Mouse (Mus musculus) heart, postnatal 10 days (tissue): ENCODE results near the gene Cnn3. TPM values are rescaled to one million over a fixed set of nuclear protein-coding genes. Genes with fewer than 3 reads are reported as not detected.

Experiments used
- DNase-seq, 2 experiments: peaks; one replicate each; pipeline ENCODE4 v3.0.0; 2021
- intact Hi-C: fragments of 180-260 bp; cut with DNase I; formaldehyde crosslinking; loops from one replicate; pipeline ENCODE4 v1.15.1; 2025
- total RNA-seq, 2 experiments: library from RNA; stranded (reverse); gene quantifications; 2 replicates each; pipeline ENCODE4 v1.2.3; 2021

Gene Cnn3
- total RNA-seq, 2 experiments from 2014 or later: 115 to 117 TPM

DNA sequence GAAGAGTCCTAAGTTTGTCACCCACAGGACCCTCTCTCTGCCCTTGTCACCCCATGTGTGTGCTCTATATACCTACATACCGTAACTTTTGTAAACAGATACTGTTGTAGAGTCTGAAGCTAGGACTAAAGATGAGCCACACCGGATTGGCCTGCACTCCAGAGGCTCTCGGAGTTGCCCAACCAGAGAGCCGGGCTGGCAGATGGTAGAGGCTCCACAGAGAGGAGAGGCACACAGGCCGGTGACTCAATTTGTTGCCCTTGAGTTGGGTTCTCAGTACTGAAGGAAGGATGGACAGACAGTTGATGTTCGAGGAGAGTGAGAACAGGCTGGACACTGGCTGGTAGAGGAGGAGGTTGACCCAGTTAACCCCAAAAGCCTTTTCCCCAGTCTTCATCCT, 18.1 kb downstream of the Cnn3 start:
- no peak for DNase-seq
- intact Hi-C loops: loop anchor here (2.0 kb wide), 1 partner anchor 18 kb away; the partner anchor contains the start of gene Cnn3

DNA sequence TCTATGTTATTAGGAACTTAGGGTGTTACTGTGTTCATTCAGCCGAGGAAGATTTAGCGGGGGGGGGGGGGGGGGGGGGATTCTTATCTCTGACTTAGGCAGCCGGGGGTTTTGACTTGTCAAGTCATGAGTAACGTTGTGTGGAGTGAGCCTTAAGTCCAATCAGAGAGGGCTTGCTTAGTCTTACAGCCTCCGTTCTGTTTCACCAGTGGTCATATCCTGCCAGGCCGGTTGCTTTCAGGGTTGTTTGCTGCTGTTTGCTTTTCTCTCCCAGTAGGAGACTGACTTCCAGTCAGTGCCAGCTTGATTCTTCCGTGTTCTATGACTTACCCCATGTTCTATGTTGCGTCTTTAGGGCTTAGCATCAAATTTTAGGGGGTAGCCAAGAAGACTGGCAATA, 20.2 kb downstream of the Cnn3 start:
- DNase-seq: no peak
- intact Hi-C loops: no loop called here

DNA sequence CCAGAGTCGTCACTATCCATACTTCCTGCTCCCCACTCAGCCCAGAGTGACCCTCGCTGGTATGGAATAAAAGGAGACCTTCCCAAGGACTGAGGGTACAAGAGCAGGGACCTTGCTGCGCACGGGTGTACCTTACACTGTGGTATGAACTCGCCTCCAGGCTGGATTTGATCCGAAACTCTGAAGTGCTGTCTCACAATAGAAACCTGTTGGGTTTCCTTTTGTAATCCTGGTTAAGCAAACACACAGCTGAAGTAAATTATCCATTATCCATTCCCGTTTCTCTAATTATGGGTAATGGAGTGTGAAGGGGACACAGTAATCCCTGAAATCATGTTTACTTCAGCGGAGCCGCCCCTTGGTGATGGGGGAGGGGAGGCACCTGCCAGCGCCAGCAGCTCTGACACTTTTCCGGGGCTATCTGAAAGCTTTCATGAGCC, 21.8 kb downstream of the Cnn3 start:
- intact Hi-C loops: no loop called here
- DNase-seq: no peak

DNA sequence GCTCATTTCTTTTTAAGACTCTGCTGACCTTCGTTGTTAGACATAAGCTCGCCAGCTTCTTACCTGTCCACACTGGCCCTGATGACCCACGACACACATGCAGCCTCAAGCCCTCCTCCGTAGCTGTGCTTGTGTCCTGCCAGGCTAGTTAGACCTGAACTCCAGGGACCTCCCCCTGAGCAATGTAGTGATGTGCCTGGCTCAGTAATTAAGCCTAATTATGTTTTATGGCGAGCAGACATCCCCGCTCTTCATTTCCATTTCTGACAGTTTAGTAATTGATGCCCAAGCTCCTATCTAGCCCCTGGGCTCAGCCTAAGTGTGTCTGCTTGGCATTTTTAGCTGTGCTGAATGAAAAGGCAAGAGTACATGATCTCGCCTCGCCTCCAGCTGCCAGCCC, 22.3 kb downstream of the Cnn3 start:
- no peak for DNase-seq
- intact Hi-C loops: no loop called here

DNA sequence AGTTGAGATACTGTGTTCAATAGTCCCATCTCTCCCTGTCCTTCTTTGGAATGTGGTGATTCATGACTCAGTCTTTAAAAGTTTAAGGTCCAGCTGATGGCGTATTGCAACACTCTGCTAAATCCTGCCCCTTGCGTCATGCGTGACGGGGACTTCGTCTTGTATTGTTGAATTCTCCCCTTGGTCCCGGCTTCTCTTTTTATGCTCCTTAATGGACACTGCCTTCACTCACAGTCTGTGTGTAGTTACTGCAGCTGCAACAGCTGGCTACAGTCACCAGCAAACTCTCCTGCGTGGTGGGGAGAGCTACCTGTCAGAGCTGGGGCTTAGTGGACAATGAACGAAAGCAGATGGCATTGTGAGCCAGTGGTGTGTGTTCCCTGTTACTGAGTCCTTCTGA, 23.2 kb downstream of the Cnn3 start:
- intact Hi-C loops: no loop called here
- peak in 1 of 2 experiments; percentile 39 for DNase-seq

DNA sequence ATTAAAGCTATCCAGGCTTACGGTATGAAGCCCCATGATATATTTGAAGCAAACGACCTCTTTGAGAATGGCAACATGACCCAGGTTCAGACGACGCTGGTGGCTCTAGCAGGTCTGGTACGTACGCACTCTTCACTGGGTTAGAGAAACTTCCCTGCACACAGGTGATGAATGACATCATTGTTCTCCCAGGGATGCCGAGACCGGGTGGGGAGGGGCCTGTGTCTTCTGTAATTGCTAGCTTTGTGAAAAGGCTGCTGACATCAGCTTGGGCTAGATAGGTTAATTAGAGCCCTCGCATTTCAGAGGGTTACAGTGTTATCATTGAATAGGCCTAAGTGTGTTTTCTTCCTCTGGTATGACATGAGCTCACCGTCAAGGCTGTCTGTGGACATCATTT, 25.1 kb downstream of the Cnn3 start:
- DNase-seq: no peak
- intact Hi-C loops: no loop called here

DNA sequence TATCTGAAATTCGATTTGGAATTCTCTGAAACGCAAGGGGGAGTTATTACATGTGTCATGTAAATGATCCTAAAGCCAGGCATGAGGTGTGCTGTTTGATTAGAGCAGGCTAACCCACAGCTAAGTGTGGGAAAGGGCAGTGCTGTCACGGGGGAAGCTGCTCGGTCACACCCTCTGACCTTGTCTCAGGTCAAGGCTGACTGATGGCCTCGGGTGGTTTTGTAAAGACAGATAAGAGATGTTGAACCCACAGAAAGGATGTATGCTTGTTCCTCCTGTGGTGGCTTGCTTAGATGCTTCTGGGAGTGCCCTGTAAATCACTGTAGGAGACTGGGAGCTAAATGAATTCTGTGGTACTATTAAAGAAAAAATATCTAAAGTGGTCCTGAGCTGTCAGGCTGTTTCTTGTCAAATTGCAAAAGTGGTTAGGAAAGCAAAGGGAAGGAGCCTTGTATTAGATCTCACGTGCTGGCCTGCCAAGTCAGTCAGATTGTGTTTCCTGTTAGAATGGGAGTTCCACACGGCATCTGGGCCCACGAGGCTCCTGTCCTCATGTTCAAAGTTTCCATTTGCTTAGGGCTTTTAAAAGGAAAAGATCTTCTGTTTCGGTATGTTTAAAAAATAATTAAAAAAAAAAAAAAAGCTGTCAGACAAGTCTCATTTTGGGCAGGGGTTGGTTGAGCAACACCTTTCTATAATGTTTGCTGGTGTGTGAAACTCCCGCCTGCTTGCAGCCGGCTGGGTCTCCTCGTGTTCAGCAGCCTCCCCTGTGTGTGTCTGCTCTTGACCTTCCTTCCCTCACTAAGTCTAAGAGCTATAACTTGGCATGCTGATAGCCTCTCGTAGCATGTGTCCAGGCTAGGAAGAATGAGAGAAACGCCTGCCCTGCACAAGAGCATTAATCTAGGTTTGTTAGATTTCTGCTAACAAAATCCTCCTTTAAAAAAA, 32.5 kb downstream of the Cnn3 start:
- intact Hi-C loops: no loop called here
- DNase-seq: no peak

DNA sequence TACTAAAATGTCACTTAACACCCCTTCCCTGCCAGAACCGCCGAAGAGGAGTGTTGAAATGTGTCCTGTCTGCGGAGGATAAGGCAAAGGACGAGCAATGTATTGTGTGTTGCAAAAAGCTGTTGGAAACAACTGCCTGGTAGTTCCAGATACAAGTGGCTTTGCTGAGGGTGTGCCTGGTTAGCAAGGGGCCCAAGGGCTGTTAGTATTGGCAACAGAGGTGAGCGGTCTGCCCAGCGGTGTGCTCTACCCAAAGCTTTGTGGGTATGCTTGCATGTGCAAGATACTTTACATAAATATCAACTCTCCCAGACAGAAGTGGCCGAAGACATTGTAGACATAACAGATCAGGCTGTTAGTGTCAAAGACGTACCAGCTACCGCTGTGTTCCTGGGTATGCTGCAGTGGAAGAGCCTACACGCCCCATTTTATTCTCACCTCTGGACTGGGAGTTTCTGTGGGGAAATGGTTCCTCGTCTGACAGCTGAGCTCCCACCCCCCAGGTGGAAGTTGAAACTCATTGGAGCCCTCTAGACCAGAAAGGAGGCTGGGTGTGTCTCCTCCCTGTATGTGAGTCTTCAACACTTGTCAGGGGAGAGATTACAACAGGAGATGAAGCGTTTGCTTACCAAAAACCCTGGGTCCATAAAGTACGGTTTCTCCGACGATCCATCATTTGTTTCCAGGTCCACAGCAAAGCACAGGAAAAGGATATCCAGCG, 34.3 kb downstream of the Cnn3 start:
- intact Hi-C loops: no loop called here
- no peak for DNase-seq

DNA sequence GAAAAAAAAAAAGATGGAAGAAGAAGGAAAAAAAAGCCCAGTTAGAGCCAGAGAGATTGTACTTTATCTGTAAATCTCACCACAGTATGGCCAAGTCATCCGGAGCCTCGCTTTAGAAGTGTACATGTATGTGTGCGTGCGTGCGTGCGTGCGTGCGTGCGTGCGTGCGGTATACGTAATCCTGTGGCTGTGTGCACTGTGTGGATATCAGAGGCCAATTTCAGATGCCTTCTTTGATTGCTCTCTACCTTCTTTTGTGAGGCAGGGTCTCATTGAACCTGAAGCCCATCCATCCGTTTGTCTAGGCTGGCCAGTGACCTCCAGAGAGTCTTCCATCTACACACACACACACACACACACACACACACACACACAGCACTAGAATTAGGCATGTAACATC, 35.2 kb downstream of the Cnn3 start:
- no peak for DNase-seq
- intact Hi-C loops: no loop called here

DNA sequence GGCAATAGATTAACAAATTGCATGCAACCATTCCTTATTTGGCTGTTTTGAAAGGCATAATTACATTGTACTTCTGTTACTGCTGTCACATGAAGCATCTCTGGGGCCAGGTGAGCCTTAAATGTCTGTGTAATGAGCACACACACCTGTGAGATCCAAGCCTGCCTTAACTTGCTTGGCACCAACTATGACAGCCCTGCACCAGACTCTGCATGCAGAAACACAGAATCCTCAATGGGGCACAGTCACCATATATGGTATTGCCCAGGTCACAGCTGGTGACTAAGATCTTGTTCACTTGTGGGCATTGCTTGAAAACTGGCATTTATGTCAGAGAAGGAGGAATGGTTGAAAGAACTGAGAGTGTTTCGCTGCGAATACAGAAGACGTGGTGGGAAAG, 36.5 kb downstream of the Cnn3 start:
- DNase-seq: no peak
- intact Hi-C loops: no loop called here

DNA sequence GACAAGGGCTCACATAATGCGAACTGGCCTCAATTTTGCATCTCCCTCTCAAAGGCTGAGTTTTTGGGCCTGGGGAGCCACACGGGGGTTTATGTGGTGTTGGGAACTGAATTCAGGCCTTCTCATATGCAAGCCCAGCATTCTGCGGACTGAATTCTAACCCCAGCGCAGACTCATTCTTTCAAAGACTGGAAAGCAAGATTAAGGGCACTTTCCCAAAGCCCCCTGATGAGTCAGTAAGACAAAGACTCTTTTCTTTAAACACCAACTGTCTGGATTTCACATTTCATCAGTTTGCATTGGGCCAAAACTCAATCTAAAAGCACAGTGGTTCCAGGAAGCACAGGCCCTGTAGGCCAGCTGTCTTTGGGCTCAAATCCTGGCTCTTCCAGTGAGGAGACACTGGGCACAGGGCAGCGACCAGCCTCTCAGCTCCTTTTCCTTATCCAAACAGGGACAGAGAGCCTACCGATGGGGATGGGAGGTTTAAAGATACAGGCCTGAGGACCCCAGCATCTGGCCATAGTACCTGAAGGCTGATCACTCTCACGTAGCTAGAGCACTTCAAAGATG, 38.5 kb downstream of the Cnn3 start:
- intact Hi-C loops: no loop called here

DNA sequence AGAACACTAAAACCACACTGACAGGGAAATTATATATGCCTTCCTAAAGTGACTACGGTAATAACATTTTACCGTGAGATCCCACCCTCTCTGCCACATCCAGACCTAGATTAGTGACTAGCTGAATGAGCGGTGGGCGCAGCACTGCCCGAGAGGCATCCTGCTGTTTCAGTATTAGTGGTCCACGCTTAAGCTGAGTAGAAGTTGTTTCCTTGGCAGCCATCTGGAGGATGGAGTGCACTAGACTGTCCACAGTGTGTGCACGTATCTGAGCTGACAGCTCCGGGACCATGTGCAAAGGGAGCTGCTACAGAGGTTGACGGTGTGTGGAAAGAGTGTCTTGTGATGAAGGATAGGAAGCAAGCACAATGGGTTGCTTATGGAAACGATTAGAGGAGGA, 39.5 kb downstream of the Cnn3 start:
- intact Hi-C loops: no loop called here
- DNase-seq: no peak

More for the DNA sequence above, 38.5 kb downstream of the Cnn3 start:
- DNase-seq: peak; percentile 31 to 39

DNA sequence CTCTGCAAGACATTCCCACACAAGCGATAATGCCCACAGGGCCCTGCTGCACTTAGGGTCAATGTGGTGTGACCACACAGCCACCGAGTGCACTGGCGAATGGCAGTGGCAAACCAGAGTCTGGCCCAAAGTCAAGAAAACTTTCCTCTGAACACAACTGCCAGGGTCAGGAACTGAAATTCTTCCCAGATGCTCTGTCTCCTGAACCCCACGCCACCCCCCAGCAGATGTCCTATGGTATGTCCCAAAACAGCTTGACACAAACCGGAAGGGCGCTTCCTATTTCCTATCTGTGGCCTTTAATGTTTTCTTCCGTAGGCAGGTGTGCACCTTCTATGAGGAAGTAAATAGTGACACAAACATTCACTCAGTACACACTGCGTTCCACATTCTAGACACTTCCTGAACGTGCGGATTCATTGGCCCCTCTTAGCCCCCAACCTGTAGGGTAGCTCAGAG, 40.8 kb downstream of the Cnn3 start:
- DNase-seq: no peak
- intact Hi-C loops: no loop called here

DNA sequence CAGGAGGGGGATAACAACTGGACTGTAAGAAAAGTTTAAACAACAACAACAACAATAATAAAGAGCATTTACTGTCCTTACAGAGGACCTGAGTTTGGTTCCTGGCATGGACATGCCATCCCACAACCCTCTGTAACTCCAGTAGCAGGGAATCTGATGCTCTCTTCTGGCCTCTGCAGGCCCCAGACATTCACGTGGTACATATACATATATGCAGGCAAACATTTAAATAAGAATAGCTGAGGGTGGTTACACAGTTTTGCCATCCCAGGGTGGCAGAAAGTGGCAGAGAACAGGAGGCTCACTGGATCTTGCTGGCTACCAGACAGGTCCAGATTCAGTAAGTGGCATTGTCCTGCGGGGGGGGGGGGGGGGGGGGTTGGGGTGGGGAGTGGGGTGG, 41.8 kb downstream of the Cnn3 start:
- DNase-seq: no peak
- intact Hi-C loops: no loop called here

DNA sequence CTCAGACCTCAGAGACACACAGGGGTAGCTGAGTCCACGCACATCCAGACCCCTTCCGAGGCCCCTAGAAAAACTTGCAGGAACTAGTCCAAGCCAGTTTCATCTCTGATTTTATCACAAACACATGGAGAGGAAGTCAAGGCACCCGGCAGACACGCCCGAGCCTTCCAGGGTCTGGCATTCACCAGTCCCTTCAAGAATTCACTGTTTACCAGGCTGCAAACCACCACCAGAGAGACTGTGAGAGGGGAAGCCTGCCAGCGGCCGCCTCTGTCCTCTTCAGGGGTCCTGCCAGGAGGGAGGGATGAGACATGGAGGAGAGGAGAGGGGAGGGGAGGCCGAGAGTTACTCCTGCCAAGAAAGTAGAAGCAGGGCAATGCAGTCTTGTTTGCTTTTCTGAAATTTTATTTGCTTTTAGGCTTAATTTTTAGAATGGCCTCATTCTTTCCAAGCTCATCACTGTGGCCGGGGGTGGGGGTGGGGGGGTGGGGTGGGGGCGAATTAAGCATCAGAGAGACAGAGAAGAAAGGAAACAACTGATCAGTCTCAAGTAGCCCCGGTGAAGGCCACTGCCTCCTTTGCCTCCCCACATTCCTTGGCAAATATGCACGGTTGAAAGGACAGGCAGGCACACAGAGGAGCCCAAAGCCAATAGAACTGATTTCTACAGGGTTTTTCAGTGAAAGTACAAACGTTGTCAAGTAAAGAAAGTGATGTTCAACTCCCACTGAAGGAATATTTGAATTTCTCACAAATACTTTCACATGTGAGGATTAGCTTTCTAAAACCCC, 43.1 kb downstream of the Cnn3 start:
- intact Hi-C loops: no loop called here
- DNase-seq: peak; percentile 36 to 46

DNA sequence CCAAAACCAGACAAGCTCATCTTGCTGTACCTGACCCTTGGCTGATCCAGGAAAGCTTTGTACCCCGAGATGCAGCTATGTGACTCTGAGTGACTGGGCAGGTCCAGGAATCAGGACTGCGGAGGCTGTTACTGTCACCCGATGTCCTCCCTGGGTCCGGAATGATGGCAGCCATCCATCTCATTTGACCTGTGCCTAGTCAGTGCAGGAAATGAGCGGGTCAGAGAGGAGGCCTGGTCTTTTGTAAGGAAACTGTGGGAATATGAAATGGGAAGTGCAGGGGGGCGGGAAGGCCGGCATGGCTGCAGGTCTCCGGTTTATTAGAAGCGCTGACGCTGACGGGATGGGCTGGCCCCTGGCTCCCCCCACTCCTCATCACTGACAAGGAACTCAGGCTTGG, 45.4 kb downstream of the Cnn3 start:
- intact Hi-C loops: no loop called here
- no peak for DNase-seq

DNA sequence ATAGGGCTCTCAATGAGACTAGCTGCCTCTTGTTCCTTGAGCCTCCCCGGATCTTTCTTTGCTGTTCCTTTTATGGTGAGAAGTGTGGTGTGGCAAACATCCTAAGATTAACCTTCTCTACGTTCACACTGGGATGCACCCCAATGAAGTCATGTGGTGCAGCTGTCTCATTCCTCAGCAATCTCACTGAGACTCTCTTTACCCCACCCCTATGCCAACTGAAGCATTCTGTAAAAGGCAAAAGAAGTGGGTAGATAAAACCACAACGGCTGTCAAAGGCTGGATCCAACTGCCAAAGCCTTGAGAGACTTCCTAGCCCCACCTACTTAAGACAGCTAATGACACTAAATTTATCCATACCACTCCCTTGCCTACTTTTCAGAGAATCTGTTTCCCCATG, 48.4 kb downstream of the Cnn3 start:
- intact Hi-C loops: no loop called here
- DNase-seq: no peak

DNA sequence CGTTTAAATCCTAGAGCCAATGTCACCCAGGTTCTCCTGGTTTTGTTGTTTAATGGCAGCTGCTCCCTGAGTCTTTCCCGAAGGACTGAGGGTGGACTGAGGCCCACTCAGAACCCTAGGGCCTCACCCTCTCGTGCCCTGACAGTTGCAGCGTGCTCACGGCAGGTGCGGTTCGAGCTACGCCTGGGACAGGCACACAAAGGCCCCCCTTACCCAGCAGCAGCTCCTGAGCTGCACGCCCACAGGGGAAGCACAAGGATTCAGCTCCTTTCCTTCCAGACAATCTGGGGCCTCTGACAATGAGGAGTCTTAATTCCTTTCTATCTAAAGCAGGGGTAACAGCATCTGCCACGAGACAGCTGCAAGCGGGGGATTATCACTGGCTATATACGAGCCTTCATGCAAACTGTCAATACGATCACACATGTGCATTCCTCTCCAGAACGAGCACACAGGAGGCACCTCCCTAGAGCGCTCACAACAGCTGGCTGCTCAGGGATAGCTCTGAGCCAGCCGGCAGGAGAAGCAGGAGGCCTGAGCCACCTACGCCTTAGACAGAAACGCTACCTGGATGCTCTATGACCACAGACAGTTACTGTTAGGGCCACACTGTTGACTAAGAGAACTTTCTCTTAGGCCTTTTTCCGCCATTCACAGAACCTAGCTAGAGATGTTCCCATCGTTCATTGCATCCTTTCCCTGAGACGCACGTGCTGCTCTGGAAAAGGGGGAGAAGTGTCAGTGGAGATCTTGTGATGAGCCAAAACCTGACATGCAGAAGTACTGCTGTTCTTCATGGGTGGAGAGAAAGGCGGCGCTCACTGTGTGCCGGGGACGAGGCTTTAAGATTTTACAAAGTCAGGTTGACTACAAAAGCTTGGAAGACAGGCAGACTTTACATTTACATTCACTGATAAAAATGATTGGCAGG, 54.0 kb downstream of the Cnn3 start:
- DNase-seq: no peak
- intact Hi-C loops: no loop called here

DNA sequence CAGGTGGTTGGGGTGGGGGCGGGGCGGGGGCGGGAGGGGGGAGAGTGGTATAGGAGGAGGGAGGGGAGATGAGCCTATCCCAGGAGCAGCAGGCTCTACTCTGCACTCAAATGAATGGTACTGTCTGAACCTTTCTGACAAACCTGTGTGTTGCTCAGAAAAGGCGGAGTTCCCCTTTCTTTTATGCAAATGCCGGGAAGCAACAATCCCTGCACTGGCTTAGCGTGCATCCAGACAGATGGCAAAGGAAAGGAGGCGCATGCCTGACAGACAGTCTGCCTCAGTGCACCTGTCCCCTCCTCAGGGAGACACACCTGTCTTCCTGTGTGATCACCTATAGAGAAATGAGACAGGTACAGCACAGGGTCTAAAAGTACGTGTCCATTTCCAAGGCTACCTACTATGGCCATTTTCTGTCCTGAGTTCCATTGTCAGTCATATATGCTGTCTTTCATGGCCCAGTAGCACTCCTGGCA, 54.7 kb downstream of the Cnn3 start:
- no peak for DNase-seq
- intact Hi-C loops: no loop called here
